Mouse (Mus musculus) retina, embryonic 14.5 days (tissue): ENCODE results near the gene Mmrn1.

Experiments
- DNase-seq: peaks from one replicate; pipeline ENCODE4 v3.0.0-alpha.2; 2015; ENCODE audit warnings: low spot score

The Mmrn1 gene

DNA sequence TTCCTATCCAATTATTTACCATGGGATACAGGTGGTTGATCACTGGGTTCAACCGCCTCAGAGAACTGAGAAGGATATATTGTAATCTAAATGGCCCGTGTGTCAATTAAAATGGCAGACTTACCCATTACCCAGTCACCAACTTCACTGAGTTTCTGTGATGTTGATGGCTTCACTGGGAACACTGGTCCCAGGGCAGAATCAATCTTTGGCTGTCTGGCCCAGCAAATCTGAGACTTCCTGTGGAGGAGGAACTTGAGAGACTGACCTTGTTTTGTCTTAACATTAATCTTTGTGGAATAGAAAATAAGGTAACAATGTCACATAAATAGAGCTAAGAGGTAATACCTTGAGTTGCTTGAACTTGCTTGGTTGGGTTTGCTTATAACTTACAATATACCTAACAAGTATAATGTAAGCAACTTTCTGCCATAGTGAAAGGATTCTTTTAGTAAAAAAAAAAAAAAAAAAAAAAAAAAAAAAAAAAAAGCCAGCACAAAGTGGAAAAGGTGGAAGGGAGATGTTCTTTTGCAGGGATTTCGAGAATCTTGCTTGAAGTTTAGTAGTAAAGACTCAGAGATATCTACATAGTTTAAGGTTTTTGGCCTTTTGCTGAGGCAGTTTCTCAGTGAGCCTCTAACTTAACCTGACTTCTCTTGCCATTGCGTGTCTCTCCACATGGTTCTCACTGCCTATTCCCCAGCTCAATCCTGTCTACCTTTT is 68.8 kb downstream of the Mmrn1 start:
- no peak for DNase-seq

DNA sequence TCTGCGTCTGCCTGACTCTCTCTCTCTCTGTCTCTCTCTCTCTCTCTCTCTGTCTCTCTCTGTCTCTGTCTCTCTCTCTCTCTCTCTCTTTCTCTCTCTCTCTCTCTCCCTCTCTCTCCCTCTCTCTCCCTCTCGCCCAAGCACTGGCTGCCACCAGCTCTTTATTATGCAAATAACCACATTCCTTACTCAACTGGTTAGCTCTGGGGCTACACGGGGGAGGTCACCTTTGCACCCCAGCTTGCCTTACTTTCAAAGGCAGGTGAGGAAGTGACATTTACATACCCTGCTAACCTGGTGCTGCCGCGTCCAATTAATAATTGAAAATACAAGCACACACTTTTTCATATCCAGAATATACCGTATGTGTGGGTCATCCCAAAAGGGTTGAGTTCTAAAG is 69.3 kb downstream of the Mmrn1 start:
- no peak for DNase-seq

DNA sequence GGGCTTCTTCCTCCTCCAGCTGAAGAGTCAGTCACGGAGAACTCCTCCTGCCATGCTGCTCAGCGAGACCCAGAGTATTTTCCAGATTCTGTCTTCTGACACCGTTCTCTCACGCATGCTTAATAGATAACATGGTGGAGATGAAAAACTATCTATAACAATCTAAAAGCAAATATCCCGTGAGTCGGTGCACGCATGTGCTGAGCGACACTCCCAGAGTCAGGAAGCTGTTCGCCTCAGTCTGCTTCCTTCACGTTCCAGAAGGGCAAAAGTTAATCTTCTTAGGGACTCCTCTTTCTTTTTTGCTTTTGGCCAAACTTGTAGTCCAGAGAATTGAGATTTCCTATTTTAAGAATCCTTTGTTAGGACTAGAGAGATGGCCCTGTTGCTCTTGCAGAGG is 69.7 kb downstream of the Mmrn1 start:
- no peak for DNase-seq

DNA sequence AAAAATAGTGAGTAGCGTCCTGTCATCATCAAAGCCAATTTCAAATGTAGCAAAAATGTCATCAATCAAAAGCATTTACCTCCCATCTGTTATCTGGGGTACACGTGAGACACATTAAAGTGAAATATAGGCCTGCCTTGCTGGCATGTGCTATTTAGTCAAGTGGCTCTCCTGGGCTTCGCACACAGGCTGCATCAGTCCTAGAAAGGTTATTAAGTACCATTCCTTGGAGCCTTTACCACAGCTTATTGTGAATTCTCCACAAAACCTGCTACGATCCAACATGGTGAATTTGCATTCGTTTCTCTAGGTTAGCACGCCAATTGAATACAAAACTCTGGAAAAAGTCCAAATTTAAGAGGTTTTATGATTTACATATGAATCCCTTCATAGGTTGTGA is 70.8 kb downstream of the Mmrn1 start:
- no peak for DNase-seq

DNA sequence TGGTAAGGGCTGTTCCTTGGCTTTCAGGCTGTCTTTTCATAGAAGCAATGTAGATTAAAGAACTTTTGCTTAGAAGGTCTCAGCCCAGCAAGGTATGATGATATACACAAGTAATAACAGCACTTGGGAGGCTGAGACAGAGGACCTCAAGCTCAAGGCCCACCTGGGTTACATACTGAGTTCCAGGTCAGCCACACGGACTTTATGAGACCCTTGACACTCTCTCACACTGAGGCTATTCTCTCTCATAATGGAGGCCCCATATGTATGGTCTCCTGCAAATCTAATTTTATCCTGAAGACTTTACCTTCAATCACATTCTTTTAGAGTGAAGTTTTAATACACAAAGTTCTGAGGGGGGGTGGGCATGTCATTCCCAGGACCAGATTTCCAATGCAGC is 71.6 kb downstream of the Mmrn1 start:
- no peak for DNase-seq

DNA sequence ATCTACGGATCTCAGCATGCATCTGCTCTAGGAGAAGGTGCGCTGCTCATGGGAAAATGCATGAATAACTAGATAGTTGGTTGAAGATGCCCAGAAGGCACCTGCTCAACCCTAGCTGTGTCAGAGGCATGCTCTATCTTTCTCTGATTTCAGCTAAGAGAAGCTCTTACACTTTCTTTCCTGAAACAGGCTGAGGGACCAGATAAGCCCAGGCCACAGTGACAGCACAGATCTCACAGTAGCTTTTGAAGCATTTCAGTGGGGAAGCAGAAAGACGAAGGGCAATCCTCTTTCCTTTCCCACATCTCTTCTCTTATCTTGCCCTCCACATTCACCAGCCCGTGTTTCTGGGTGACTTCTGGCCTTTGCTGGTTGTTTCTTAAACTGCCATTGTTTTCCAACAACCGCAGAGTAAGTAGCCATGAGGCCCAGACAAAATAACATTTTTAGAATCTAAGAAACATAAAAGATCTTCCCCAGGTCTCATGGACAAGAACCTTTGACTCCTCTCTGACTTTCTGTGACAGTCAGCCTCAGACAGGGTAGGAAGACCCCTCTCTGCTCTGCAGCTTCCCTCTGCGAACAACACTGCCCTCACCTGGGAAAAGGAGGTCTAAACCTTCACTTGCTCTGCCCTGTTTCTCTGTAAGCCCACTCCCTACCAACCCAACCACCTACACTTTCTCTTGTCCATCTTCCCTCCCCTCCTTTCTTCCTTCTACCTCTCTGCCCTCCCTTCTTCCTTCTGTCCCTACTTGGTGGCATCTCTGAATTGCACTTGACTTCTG is 76.4 kb downstream of the Mmrn1 start:
- DNase-seq = no peak

DNA sequence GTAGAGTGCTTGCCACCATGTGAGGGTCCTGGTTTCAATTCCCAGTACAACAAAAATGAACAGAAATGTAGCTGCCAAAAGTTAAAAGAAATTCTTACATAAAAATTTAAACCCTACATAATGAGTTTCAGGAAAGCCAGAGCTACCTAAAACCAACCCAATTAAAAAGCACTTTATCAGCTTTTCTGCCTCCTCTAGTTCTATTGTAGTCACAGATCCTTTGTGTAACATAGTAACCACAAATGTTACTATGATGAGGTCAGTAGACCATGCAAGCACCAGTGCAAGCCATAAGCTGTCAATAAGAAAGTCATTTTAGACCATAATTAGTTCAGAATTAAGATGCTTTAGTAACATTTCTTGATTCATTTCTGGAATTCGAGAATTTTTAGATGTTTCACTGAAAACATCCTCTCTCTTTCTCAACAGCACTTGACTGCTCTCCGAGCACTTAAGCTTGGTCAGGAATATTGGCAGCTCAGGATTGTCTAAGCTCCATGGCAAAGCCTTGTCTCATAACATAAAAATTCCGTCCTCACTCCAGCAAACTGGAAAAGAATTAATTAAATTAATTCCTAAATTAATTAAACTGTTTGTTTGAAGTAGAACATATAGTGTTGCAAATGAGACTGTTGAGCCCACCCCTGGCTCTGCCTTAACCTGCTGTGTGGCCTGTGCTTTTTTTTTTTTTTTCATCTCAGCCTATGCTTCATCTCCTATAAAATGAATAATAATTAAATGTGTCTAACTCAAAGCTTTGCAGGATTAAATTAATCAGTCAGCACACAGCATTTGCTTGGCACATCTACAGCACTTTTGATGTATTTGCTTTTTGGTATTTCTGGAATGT is 79.4 kb downstream of the Mmrn1 start:
- peak; percentile 37 for DNase-seq

DNA sequence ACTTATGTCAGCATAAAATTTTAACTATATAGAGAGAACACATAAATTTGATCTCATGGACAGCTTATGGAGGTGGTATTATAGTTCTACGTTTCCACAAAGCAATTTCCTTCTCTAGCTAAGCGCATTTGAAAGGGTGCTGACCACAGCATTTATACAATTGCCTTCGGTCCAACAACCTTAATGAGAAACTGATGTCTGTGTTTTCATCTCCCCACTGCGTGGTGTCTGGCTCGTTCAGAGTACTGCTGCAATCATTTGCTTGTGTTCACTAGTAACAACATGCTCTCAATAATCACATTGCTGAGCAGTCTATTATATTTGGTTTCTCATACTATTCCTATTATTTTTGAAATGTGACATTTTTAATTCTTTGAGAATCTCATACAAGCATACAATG is 89.0 kb downstream of the Mmrn1 start:
- DNase-seq = no peak

DNA sequence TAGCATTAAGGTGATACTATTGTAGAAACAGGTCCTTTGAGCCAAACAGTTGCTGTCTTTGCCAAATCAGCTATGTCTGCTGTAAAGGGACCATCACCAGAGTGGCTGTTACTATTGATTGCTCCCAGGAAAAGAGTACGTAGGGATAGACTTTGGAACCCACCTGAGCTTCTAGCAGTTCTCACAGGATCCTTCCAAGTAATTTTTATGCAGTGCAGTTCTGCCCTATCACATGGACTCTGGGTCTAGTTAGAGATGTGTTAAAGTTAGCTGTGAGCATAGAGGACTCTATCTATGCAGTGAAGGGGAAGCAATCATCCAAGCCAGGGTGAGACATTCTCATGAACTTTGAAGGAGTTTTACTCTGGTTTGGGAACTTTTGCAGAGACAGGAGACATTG is 94.9 kb downstream of the Mmrn1 start:
- no peak for DNase-seq

DNA sequence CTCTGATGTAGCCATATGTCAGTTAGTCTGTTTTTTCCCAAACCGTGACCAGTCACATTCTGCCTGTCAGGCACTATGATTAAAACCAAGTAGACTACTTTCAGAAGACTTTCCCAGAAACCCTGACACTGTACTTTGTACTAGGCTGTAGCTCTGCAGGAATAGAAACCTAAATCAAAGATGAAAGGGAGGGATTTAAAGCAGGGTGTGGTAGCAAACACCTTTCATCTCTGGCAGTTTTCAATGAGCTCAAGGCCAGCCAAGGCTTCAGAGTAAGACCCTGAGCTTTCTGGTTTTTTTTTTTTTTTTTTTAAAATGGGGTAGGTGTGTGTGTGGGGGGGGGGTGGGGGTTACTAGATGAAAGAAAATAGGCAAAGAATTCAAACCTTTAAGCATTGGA is 96.2 kb downstream of the Mmrn1 start:
- DNase-seq = no peak

DNA sequence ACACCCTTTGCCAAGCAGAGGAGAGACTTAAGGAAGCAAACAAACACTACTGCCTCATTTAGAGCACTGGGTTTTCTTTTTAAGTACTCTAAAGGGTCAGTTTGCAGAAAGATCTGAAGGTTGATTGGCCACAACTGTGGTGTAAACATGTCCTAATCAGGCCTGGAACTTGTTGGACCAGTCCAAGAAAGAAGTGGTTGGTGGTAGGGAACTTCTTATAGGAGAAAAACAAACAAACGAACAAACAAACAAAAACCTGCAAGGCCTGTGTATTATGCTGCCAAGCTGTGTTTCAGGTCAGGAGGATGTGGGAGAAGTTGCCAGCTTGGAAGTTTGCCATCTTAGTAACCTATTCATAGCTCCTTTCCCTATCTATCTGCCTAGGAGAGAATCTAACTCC is 108.5 kb downstream of the Mmrn1 start:
- no peak for DNase-seq
